Mouse (Mus musculus): ENCODE measurements at regions not wholly inside any gene's neighbourhood (a gene's known extent, or its start where the extent isn't known, plus 50 kb on each side); places are given as distances from the start of the nearest gene placed in this dataset.

DNA sequence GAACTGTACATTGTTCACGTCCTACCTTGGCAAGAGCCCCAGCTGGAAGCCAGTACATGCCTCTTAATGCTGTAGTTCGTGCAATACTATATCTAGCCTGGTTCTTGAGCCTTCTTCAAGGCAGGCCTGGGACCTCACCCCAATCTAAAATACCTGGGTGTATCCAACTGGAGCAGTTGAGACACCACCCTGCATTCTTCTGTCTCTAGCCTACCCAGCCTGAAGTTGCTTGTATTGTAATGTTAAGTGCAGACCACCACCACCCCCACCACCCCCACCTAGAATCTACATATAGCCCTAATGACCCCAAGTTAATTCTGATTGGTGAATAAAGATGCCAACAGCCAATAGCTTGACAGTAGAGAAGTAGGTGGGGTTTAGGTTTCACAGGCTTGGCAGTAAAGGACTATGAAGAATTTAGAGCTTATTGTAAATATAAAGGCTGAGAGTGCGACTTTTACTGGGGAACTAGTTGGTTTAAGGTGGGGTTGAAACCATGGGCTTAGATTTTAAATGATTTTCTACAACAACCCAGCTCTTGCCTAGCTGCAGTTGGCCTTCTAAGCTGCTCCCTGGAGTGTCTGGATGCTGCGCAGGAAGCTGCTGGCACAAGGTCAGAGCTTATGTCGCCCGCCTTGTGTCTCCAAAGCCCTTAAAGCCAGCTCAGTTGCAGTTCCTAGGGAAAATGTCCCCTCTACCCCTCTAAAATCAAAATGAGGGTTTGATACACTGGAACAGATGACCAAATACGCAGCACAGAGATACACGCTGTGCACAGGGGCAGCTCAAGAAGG lies 109.2 kb downstream of the Tmem17 start:
- no peak for DNase-seq

DNA sequence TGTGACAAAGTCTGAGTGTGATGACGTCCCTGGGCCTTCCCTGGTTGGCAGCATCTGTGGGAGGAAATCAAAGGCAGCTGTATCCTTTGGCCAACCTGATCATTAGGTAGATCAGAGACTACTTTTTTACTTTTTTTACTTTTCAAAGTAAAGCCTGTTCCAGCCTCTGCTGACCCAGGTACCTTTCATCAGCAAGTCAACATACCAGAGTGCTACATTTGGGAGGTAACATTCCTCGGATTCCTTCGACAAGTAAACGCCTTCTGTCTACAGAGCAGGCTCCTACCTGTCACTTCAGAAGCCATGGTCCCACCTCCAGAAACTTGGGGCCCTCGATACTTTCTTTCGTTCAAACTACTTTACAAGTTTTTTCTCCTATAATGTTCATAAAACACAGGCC lies 110.0 kb downstream of the Tmem17 start:
- DNase-seq = no peak

DNA sequence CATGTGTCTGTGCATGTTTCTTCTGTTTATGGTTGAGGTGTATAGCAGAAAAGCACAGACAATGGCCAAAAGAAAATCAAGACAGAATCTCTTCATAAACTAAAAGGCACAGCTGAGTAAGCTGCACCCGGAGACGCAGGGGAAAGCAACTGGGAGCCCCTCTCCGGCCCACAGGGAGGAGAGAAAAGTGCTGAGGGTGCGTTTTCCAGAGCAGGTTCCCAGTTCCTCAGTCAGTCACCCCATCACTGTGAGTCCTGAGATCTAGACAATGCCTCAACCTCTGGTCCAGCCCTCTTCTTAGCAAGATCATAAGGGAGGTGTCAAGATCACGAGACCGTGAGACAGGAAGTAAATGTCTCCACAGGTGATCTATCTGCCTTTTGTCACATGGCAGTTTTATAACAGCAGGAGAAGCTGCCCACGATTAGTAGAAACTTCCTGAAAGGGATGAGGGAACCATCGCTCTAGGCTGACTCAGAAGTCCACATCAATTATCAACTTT lies 110.7 kb downstream of the Tmem17 start:
- DNase-seq = no peak

DNA sequence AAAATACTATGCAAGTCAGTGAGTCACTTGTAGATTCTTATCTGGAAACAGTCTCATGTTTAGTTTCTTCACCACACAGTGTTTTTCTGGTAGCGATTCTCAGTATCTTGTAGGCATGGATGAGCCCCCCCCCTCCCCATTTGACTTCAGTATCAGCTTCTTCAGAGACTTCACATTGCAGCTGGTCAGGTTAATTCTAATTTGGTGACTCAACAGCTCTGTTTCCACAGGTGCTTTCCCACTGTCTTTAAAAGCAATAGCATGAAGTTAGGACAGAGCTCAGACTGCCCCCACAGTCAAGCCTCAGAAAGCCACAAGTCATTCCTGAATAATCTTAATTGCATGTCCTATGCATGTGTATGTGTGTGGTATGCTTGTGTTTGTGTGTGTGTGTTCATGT lies 114.5 kb downstream of the Tmem17 start:
- no peak for DNase-seq

DNA sequence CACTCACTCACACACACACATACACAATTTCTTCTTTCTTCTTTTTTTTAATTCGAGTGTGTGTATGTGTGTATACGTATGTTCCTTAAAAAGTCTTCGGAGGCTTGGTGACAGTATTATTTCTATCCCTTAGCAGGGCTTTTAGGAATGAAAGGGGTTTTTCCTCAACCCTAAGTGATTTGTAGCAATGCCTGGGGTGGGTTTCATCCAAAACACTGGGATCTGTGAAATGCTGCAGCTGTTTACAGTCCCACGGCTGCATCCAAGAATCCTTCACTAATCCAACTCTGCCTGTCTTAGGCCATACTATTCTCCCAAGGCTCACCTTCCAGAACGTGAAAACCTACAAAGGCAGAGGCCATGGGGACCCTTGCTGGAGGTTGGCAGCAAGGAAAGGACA lies 116.6 kb downstream of the Tmem17 start:
- no peak for DNase-seq

DNA sequence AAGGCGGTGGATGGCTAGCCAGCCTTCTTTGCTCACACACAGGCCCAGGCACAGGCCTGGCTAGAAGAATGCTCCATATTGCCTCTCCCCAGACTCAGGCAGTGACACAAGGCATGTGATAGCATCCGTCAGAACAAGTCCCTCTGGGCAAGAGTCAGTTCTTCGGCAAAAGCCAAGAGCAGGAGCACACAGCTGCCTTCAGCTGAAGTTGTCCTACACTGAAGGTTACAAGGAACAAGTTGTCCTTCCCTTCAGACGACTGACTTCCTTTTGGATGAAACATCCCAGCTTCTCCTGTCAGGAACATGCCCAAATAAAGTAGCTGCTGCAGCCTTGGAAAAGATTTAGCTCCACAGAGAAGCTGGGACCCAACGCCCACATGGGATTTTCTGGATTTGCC lies 117.1 kb downstream of the Tmem17 start:
- DNase-seq = no peak

DNA sequence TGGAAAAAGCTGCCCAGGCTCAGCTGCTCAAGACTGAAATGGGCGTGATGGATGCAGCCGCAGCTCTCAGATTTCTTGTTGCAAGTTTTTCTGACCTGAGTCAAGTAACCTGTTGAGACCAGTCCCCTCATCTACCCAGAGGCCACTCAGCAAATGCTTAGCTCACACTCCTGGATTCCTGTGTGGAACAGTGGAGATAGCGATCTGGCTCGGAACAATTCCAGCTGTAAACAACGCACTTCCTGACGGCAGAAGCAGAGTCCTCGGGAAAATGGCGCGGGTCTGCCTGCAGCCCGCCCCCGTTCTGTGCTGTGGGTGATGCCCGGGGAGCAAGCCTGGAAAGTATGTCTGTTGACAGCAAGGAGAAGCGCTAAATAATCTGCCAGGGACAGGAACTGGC lies 117.7 kb downstream of the Tmem17 start:
- DNase-seq = no peak

DNA sequence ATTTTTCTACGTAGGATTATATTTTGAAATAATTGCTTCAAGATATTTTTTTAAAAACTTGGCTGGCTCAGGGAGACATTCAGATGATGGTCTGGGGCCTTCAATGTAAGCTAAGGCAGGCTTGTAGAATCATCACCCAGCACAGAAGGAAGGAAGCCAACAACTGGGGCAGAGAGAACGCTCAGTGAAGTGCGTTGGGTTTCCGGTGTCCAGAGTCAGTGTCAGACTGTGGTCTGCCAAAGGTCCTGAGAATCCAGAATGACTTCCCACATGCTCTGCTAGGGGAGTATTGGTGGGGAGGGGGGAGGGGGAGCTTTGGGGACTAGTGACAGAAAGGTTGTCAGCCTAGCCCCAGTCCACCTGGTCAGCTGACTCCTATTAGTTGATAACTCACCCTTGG lies 118.1 kb downstream of the Tmem17 start:
- DNase-seq = no peak

DNA sequence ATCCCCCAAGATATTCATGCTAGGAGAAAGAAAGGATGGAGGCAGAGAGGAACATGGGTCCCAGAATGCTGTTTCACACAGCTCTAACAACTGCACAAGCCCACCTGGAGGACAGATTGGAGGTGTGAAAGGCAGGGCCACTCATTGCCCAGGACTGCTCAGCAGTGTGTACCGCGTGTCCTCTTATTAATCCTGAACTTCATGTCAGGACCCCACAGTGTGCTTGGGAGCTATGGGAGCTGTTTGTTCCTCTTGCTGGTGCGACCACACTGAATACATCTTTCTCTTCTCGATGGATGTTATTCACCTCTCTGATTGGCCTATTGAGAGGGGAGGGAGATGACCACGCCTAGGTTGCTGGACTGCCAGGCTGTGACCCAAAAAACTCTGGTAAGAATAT lies 119.1 kb downstream of the Tmem17 start:
- no peak for DNase-seq

DNA sequence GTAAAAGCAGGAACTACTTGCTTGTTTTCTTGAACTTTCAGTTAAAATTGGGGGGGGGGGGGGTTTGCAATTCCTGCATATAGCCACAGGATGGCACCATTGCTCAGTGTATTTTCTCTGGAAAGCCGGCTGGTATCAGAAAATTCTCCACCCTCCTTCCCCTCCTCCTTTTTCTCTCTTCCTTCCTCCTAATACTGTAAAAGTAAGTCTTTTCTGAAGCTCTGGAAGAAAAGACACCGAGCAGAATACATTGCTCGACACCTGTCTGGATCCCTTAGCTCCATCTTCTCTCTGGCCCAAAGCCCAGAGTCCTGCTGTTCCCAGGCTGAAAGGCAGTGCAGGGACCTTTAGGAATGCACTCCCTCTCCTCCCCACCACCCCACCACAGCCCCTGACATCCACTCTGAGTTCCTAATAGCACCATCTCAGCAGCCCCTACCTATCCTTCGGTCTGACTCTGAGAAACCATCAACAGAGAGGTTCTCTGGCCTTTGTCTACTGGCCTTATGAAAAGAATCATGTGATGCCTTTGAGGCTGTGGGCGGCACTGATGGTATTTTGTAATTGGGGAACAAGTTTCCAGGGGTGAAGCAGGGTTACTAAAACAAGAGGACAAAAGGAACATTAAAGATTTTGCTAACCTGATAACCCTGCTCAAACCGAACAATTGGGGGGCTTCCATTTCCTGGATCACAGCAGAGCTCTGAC lies 119.9 kb downstream of the Tmem17 start:
- DNase-seq = no peak

DNA sequence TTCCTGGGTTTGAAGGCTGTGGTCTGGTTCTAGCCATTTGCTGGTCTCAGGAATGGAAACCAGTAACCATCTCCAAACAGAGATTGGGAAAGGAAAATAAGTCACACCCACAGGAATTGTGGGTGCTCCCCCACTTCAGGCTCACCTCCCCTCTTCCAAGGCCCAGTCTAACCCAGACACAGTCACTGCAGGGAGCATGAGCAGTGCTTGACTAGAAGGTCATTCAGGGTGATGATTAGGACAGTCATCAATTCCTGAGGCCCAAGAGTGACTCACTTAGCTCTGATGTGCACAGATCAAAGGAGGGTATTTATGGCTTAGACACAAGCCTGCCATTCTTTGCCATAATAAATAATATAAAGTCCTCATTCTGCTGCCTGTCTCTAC lies 120.4 kb downstream of the Tmem17 start:
- DNase-seq = no peak

DNA sequence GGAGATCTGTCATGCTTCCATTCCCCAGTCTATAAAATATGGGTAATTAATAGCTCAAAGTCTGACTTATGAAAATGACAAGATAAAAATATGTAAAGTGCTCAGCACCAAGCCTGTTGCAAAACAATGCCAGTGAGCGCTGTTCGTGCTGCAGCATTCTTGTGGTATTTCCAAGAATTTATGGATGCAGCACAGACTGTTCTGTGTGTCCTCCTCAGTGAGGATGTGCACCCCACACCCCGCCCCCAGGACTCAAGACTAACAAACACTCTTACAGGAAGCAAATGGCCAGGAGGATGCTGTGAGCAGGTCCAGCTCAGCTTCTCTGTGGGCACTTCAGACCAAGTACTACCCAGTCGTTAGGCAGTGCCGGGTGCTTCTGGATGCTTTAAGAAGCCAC lies 121.1 kb downstream of the Tmem17 start:
- no peak for DNase-seq

DNA sequence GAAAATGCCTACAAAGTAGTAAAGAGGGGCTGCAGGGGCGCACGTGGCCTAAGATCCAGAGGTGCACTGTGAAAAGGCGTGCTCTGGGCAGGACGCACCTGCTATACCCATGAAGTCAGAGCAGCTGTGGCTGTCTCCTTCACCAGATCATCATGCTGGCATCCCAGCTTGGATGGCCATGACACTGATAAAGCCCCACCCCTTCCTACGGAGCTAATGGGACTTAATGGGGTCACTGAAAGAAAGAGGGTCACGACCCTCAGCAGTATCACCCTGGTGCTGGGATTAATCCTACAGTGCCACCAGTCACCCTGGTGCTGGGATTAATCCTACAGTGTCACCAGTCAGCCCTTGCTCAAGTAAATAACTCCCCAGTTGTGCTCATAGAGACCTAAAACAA lies 122.1 kb downstream of the Tmem17 start:
- DNase-seq = no peak

DNA sequence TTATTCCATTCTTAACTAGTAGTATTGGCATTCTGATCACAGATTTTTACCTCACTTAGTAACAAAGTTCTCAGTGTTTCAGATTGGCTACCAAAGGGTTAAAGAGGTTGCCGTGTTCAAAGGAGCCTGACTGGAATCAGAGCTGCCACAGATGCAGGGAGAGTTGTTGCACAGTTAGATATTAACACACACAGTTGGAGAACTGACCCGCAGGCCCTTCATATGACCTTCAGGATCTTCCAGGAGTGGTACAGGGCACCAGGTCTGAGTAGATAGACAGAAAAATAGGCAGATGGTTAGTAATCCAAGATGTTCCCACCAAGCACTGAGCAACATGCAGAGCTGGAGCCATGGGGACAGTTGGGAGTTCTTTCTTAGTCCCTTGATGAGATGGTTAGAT lies 123.1 kb downstream of the Tmem17 start:
- no peak for DNase-seq

DNA sequence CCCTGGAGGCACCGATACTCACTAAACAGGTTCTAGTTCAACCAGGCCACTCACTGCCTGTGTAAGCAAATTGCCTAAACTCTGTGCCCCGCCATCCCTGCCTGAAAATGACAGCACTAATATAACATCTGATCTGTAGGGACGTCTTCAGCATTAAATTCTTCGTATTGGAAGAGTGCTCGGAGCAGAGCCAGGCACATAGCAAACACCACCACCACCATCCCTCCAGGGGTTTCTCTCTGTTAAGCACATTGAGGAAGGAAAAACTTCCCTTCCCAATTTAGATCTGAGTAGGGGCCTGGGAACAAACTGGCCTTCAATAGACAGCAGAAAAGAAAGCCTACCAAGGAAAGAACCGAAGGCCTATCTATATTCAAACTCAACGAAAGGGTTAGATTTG lies 124.4 kb downstream of the Tmem17 start:
- DNase-seq = no peak

DNA sequence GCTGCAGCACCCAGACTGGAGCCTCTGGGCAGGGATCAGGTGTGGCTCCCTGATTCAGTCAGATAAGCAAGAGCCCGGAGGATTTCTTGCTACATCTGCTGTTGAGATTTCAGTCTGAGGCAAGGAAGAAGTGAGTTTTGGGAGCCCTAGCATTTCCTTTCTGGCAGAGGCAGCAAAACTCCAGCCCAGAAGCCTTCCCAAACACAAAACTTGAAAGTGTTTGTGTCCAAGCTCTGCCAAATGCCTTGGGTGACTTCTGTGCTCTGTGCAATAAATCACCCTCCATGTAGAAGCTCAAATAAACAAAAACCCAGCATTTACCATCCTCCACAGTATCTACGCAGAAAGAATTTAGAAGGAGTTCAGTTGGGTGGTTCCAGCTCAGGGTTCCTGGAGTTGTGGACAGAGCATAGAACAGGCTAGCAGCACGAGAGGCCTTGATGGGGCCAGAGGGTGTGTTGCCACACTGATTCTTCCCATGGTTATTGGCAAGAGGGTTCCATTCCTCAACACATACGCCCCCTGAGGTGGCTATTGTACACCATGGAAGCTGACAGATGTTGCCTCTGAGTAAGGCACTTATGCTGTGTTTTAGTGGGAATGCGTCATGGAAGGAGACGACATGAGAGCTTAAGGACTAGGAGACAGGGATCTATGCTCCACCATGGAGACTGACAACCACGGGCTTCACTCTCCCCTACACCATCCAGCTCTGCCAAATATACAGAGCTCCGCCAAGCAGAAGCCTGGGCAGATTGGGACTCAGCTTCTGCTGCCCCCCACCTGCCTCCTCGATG lies 125.1 kb downstream of the Tmem17 start:
- DNase-seq = no peak

DNA sequence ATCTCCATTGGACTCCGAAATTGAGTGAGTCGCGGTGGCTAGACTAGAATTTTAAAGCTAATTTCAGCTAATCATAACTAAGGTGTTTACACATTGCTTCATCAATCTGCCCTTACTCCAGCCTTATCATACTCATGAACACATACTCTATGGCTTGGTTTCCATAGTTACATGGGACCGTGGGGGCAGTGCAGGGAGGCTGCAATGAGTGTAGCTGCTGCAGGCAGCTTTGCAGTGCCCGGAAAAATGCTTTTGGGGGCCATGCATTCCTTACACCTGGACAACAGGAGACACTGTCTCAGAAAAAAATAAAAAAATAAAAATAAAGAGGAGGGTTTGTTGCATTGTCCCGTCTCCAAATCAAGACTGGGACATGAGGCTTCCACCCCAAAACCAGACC lies 126.3 kb downstream of the Tmem17 start:
- DNase-seq = no peak

DNA sequence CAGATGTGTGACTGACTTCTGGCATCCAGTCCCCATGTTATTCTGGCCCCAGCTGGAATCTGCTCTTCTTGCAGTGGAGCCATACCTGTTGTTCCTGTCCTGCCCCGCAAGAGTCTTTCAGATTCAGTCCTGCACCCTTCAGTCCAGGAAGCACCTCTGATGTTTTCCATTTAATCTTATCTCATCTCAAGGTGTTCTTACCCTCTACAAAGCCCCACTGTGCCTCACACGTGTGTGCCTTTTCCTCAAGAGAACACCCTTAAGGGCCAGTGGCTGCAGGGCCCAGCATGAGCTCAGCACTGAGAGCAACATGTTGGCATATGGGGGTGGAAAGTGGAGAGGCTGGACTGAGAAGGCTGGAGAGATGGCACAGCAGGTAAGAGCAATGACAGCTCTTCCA lies 126.8 kb downstream of the Tmem17 start:
- no peak for DNase-seq

DNA sequence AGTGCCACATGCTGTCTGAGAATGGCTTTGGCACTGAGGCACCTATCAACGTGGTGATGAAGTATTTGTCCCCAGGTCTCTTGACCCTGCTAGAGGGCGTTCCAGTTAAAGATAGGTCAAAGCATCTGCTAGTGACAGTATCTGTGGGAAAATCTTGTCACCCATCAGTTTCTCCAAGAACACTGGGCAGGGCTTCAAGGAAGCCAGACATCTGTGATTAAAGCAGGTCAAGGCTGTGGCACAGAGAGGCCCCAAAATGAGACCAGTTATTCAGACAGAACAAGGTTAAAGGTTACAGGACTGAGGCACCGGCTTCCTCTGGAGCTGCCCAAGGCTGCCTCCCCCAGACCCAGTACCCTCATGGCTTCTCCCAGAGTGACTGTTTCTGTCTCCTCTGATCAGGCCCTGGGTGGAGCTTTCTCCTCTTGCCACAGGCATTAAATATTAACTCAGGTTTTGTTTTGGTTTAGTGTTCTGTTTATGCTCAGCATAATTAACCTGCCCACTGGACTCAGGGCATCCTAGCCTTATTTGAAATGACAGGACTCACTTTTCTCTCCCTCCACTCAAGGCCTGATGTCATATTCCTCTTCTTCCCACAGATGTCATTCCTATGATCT lies 128.6 kb downstream of the Tmem17 start:
- no peak for DNase-seq

DNA sequence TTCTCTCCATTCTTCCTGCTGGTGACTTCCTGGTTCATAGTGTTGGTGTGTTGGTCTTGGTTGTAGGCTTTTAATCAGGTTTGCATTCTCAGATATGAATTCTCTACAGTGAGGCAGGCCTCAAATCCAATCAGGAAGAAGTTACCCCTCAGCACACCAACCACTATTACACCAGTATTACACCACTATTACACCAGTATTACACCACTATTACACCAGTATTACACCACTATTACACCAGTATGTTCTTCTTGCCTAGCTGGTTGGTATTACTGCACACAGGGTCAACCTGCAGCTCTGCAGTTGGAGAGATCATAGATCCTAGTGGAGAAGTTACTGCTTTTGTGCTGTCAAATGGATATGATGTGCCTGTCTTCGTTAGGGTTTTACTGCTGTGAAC lies 129.6 kb downstream of the Tmem17 start:
- DNase-seq = no peak

DNA sequence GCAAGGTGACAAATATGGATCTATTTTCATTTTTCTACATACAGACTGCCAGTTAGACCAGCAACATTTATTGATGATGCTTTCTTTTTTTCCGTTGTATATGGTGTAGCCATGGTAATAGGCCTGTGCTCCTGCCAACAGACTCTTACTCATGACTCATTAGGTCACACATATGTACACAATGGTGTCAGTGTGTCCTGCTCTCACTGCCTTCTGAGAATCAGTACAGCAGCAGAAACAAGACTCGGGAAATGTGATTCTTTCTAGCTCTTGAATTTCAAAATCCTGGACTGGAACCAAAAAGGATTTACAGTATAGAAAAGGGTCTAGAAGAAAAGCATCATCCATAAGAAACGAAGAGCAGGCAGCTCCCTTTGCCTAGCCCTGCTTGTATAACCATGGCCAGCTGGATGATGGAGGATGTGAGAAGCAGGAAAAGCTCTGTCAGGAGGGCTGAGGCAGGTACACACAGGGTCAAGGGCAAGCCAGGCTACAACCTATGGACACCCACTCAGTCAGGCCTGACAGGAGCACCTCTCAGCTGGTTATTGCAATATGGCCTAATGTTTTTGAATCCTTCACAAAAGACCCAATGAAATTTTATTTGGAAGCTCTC lies 132.2 kb downstream of the Tmem17 start:
- DNase-seq = no peak

DNA sequence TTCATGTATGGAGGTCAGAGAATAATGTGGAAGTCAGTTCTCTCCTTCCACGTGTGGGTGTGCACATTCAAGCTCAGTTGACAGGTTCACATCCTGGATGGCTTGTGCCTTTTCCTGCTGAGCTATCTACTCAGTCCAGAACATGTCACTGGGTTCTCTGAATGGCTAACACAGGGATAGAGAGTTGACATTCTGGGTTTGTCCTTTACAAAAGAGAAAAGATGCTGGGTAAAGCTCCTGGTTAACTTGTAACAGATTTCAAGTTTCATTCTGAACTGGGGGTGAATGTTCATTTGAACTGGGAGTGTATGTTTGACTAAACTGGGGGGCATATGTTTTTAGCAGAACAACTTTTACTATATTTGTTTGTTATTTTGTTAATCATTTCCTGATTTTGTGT lies 133.0 kb downstream of the Tmem17 start:
- no peak for DNase-seq
